Mouse (Mus musculus) gastrocnemius, postnatal 14 days (tissue): ENCODE data around the gene Pomc. TPM values are rescaled to one million over a fixed set of nuclear protein-coding genes. Genes with fewer than 3 reads are reported as not detected.
"Not testable (repeated sequence)": the region's sequence is repeated elsewhere in the genome, so short reads cannot be mapped to it uniquely, and the experiment has no call there.

Experiments used
- DNase-seq: peaks from one replicate; pipeline ENCODE4 v3.0.0; 2021; ENCODE audit warnings: mixed read lengths
- intact Hi-C: fragments of 180-260 bp; cut with DNase I; formaldehyde crosslinking; loops from one replicate; pipeline ENCODE4 v1.15.1; 2025; ENCODE audit warnings: low total_unique reads
- total RNA-seq, 2 experiments: library from RNA; stranded (reverse); gene quantifications; 2 replicates each; pipeline ENCODE4 v1.2.3; 2021

Gene Pomc
- total RNA-seq, 2 experiments from 2014 or later = 0.29 to 0.31 TPM

- intact Hi-C loops = no loop called here
Measured at GRCm38 (mm10) chr12:3959791-3960543, 5.2 kb downstream of the Pomc start.

GRCm38 (mm10) chr12:3960553-3960952, 5.8 kb downstream of the Pomc start:
- intact Hi-C loops = no loop called here
- no peak for DNase-seq

More at GRCm38 (mm10) chr12:3959791-3960543, 5.2 kb downstream of the Pomc start:
- DNase-seq = peak; percentile 88

DNA sequence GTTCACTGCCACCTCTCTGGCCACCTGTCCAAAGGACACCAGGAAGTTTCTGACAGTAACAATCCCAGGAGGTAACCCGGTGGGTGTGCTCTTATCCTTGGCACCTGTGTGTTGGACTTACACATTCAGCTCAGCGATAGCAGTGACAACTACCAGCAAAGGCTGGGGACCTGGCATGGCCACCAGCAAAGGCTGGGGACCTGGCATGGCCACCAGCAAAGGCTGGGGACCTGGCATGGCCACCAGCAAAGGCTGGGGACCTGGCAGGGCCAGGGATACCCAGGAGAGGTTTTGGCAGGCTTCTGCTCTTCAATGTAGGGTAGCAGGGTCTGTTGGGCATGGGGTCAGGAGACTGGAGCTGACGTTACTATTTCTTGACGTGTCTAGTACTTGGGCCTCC, 12.4 kb downstream of the Pomc start:
- DNase-seq = no peak
- intact Hi-C loops = no loop called here

DNA sequence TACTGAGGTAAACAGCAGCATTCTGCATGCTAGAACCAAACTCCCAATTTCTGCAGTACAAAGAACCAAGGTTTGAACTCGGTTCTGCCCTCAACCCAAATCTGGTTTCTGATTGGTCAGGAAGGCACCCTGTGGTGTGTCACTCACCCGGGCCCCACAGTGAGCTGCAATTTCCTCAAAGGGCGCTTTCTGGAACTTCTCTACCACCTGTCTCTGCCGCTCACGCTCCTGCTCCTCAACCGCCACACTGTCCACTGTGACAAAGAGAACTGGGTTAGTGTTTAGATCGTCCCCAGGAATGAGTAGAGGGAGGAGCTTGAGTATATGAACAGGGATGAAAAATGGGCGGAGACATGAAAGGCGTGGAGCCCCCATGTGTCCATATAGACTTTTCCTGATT, 13.6 kb downstream of the Pomc start:
- intact Hi-C loops = no loop called here
- DNase-seq = no peak

DNA sequence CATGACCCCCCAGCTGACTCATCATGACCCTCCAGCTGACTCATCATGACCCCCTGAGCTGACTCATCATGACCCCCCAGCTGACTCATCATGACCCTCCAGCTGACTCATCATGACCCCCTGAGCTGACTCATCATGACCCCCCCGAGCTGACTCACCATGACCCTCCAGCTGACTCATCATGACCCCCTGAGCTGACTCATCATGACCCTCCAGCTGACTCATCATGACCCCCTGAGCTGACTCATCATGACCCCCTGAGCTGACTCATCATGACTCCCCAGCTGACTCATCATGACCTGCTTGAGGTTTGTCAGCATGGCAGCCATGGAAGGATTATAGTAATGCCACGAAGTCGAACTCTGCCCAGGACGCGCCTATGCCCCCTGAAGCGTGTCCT, 18.4 kb downstream of the Pomc start:
- intact Hi-C loops, DNase-seq: not testable (repeated sequence)

DNA sequence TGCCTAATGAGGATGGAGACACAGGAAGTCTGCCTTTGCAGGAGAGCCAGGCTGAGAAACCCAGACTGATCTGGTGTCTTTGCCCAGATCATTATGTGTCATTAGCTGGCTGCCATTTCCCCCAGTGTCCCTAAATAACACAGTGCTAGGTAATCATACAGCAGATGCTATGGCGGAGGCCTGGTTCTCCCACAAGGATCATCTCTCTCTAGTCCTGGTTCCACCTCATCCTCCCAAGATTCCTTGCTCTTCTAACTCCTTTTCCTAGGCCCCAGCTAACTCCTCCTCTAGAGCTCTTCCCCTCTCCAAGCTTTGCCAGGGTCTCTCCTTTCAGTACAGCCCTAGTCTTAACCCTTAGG, 26.2 kb downstream of the Pomc start:
- no peak for DNase-seq
- intact Hi-C loops = loop anchor here (5.0 kb wide), 1 partner anchor 54 kb away; no protein-coding TSS in a partner anchor

DNA sequence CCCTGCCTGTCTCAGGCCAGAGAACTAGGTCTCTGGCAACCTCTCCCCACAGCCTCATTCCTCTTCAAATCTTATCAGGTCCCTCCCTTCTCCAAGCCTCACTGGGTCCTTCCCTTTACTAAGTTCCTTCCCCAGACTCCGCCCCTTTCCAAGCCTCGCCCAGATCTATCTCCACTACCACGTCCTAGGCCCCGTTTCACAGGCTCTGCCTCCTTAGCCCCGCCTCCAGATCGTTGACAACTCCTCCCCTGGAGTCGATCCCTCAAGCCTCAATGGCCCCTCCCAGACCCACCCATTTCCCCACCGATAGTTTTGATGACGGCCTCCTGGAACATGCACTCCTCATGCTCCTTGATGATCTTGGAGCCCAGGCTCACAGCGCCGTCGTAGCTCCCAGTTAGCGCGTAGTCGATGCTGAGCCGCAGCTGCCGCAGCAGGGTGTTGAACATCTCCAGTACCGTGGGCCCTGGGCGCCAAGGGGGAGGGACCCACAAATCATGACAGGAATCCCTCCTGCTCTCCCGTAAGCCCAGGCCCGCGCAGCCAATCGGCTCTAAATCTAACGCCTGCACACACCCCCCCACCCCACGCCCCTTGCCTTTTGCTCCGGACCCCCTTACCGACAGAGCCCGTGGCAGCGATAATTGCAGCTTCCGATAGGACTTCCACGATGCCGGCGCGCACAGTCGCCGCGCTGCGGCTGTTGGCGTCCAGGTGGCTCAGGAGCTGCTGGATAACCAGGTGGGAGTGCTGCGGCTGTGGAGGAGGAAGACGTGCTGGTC, 26.8 kb downstream of the Pomc start:
- intact Hi-C loops = loop anchor here (5.0 kb wide), 1 partner anchor 54 kb away; no protein-coding TSS in a partner anchor
- DNase-seq = peak; percentile 88

- intact Hi-C loops = loop anchor here (5.0 kb wide), 1 partner anchor 55 kb away; no protein-coding TSS in a partner anchor
- DNase-seq = no peak
Measured at GRCm38 (mm10) chr12:3982257-3982656, 27.5 kb downstream of the Pomc start.

DNA sequence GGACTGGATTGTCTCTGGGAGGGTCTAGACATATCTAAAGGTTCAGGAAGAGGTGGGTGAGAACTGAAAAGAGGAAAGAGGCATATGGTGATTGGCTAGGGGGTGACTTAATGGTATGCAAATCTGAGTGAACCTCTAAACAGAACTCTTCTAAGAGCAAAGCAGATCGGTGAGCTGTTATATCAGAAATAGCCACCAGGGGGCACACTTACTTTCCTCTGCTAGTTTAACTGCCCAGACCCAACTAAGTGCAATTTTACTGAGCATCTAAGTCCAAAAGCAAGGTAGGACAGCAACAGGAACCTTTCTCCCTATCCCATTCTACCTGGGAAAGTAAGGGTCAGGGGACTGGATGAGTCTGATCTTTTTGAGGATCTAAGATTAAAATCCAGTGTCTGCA, 29.0 kb downstream of the Pomc start:
- intact Hi-C loops = loop anchor here (2.0 to 5.0 kb wide), 2 partner anchors 56 to 95 kb away; no protein-coding TSS in a partner anchor
- peak; percentile 64 for DNase-seq

GRCm38 (mm10) chr12:3984446-3984845, 29.7 kb downstream of the Pomc start:
- intact Hi-C loops = loop anchor here (2.0 to 5.0 kb wide), 2 partner anchors 57 to 94 kb away; no protein-coding TSS in a partner anchor
- DNase-seq = no peak

- no peak for DNase-seq
- intact Hi-C loops = no loop called here
Measured at GRCm38 (mm10) chr12:3989943-3990342, 35.2 kb downstream of the Pomc start.

DNA sequence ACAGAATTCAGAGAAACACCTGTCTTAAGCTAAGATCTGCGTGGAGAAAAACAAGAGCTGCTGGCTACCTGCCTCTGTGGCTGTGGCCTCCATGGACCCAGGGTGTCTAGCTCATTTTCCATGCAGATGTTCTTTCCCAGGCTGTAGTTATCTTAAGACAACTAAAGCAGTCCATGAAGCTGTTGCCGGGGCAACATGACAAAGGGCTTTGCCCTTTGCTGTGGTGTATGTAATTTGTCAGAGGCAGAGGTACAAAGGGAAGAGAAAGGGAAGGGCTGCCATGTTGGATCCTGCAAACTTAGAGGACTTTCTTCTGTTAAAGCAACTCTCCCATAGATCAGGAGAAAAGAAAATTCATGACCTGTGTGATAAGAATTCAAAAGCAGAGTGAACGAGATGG, 36.3 kb downstream of the Pomc start:
- intact Hi-C loops = no loop called here
- no peak for DNase-seq

DNA sequence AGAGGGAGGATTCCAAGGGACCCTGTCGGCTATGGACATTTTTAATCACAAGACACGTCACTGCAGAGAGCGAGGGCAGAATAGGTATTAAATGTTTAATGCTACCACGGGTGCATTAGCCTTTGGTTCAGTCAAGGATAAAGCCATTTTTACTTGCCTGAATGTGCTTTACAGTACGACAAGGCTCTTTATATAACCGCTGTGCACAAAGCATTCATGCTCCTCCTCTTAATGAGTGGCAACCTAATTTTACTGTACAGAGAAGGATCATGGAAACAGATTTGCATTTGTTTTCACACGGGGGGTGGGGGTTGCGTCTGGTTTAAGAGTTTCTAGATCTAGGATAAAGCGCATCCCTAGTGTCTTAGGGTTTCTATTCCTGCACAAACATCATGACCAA, 42.0 kb downstream of the Pomc start:
- intact Hi-C loops = no loop called here
- DNase-seq = no peak

DNA sequence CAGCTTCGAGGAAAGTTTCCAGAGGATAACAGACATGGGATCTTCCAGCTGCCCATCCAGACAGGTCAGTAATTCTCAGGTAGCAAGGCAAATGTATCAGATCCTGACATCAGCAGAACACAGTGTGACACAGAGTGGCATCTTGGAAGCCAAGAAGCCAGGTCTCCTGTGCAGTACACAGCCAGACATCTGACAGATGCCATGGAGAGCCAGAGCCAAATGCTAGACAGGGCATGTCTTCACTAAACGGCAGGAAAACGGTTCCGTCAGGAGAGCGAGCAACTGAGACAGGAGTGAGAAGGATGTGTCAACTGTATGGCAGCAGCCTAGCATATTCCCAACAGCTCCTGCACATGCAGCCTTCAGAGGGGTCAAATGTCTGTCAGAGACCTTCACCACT, 45.7 kb downstream of the Pomc start:
- intact Hi-C loops = no loop called here
- no peak for DNase-seq

DNA sequence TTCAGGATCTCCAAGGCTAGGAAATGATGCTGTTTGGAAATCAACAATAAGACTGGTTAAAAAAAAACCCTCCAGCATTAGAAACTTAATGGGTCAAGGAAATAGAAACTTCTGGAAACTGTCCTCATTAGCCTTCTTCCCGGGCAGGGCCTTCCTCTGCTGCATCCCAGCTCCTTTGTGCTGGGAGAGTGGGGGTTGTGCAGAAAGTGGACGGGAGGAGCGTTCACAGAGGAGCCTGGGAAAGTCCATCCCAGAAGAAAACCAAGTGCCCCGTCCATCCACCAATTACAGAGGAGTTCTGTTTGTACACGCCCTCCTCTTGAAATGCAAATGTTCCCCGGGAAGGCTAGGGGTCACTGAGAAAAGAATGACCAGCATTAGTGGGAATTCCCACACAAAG, 49.9 kb downstream of the Pomc start:
- intact Hi-C loops = no loop called here
- DNase-seq = no peak

GRCm38 (mm10) chr12:4006079-4006478, 51.3 kb downstream of the Pomc start:
- intact Hi-C loops = no loop called here

DNA sequence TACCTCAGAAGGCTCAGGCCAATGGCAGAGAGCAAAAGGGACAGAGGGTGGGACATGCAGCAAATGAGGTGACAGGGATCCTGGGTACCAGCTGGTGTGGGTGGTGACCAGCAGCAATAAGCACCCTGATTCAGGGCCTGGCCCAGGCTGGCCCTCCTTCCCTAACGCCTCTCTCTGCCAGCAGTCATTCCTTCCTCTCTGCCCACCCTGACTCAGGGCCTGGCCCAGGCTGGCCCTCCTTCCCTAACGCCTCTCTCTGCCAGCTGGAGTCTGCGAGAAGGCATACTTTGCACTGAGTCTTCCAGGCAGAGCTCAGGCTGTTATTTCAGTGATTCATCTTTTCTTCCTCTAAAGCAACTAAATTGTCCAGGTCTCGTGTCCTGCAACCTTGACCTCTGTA, 52.4 kb downstream of the Pomc start:
- intact Hi-C loops = no loop called here
- DNase-seq = peak; percentile 76

More at GRCm38 (mm10) chr12:4006079-4006478, 51.3 kb downstream of the Pomc start:
- peak; percentile 26 for DNase-seq

GRCm38 (mm10) chr12:4007766-4008165, 53.0 kb downstream of the Pomc start:
- intact Hi-C loops = no loop called here
- no peak for DNase-seq

- DNase-seq = no peak
- intact Hi-C loops = no loop called here
Measured at GRCm38 (mm10) chr12:4008731-4009130, 54.0 kb downstream of the Pomc start.
